Mouse (Mus musculus): ENCODE measurements around the gene Cttn.

DNA sequence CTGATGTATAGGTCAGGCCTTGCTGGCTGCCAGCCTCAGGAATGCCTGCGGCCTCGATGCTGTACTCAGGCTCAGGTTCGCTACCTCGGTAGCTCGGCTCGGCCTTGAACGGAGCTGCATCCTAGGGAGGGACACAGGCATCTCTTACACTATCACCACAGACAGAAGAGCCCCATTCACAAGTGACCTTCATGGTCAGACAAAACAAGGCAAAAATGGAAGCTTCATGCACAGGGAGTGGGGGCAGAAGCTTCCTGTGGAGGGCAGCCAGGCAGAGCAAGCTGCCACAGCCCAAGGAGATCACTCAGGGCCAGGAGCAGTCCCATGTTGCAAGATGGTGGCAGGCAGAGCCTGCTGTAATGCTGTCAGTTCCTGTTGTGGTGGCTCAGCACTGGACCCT, 32.0 kb downstream of the Cttn start:
- TF ChIP-seq CTCF (IDR thresholded peaks at IDR 0.05; ENCODE audit: borderline replicate concordance, extremely low read depth, insufficient read depth, insufficient read length) (no peak), POLR2A (IDR thresholded peaks at IDR 0.05; ENCODE audit: borderline replicate concordance, extremely low read depth, insufficient read depth, insufficient read length, poor library complexity, severe bottlenecking) (no peak)
